Mouse (Mus musculus) liver, embryonic 12.5 days (tissue): ENCODE measurements at regions not wholly inside any gene's neighbourhood (a gene's known extent, or its start where the extent isn't known, plus 50 kb on each side); places are given as distances from the start of the nearest gene placed in this dataset.

ENCODE experiments used
- ATAC-seq: fragments of 200-750 bp; cut with Nextera tagmentation; 2 replicates; pipeline ENCODE4 v1.8.0; 2017; ENCODE audit warnings: moderate number of reproducible peaks, mild to moderate bottlenecking, moderate library complexity
- H3K27ac ChIP-seq: fragments of 300-500 bp; sonication (generic); 2 replicates; pipeline ENCODE4 v1.5.1; 2016; ENCODE audit warnings: mild to moderate bottlenecking
- H3K27me3 ChIP-seq: fragments of 300-500 bp; sonication (generic); replicated peaks from 2 replicates; pipeline ENCODE4 v1.6.1; 2016; ENCODE audit warnings: mild to moderate bottlenecking, moderate library complexity
- H3K36me3 ChIP-seq: fragments of 300-500 bp; sonication (generic); 2 replicates; pipeline ENCODE4 v1.6.1; 2016; ENCODE audit warnings: mild to moderate bottlenecking, moderate library complexity
- H3K4me1 ChIP-seq: fragments of 300-500 bp; sonication (generic); 2 replicates; pipeline ENCODE4 v1.6.1; 2016
- H3K4me2 ChIP-seq: fragments of 300-500 bp; sonication (generic); 2 replicates; pipeline ENCODE4 v1.6.1; 2016; ENCODE audit warnings: mild to moderate bottlenecking, moderate library complexity
- H3K4me3 ChIP-seq: fragments of 300-500 bp; sonication (generic); 2 replicates; pipeline ENCODE4 v1.5.1; 2016; ENCODE audit warnings: mild to moderate bottlenecking, moderate library complexity
- H3K9ac ChIP-seq: fragments of 300-500 bp; sonication (generic); 2 replicates; pipeline ENCODE4 v1.6.1; 2016; ENCODE audit warnings: mild to moderate bottlenecking, moderate library complexity
- H3K9me3 ChIP-seq: fragments of 300-500 bp; sonication (generic); replicated peaks from 2 replicates; pipeline ENCODE4 v1.6.1; 2016; ENCODE audit warnings: mild to moderate bottlenecking, moderate library complexity
- WGBS: fragments of 180-500 bp; shearing (Covaris S2); methylation state at CpG from one replicate; pipeline ENCODE4 v1.1.7; 2016; ENCODE audit not compliant: insufficient replicate concordance; 5-methylcytosine and 5-hydroxymethylcytosine counted together

DNA sequence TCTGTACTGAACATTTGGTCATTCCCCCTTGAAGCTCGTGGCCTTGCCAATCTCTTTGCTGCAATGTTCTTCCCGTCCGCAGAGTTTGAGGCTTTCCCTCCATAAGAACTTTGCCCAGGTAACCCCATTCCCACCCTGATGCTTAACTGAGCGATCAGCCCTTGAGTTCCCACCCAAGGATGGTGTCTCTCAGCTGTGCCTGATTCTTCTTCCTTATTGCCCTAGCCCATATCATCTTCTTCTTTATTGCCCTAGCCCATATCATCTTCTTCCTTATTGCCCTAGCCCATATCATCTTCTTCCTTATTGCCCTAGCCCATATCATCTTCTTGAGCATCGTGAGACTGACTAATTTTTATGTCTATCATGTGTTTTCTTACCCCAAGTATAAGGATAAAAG lies 324.4 kb downstream of the Cbln4 start:
- no peaks in the 10 kb centered on the region for H3K27me3 ChIP-seq
- no peak for ATAC-seq
- H3K27ac ChIP-seq: no peak overlapping the region
- no peaks in the 10 kb centered on the region for H3K9me3 ChIP-seq
- no peak overlapping the region for H3K4me2 ChIP-seq
- no peaks in the 10 kb centered on the region for H3K36me3 ChIP-seq
- no peak overlapping the region for H3K9ac ChIP-seq
- no peaks in the 10 kb centered on the region for H3K4me1 ChIP-seq
- no peak overlapping the region for H3K4me3 ChIP-seq
- 74% methylated on average over 5 of the region's 5 CpGs for WGBS

DNA sequence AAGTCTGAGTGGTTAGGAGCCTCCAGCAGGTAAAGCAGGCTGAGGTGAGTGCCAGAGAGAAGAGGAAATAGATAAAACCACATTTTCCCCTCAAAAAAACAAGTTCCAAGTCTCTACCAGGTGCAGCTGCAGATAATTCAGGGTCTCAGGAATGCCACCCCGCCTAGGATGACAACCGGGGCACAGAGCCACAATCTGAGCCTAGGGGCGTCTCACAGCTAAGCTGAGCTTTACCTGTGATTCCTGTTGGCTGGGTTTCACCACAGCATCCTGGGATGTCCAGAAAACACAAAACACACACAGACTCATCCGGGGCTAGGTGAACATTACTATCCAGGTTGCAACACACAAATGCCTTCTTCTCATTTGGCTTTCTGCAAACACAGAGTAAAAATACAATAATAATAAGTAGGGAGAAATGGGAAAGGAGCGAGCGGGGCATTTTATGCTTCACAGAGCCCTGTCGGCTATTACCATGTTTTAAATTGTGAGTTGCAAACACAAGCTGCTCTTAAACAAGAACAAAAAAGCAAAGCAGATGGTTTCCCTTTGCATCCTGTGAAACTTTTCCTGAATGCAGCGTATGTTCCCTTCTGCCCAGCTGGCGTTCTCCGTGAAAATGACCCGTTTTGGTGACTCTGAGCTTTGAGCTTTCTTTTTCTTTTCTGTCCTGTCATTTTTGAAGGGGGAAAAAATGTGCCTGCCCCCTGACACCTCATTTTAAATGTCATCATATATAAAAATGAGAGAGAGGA lies 330.3 kb downstream of the Cbln4 start:
- ATAC-seq: no peak

DNA sequence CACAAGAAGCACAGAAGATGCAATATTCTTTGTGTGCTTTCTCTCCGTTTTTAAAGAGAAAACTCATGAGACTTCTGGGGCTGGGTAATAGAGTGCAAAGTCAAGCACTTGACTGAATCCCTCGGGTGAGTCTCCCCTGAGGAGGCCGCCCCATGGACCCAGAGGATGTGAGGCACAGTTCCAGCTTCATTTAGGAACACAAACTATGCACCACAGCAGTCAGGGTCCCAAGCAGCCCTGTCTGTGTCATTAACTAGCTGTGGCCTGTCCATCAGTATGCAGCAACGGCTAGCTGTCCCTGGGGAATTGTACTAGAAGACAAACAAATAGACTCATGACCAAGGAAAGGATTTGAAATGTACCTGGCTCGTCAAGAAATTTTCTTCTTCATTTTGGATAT lies 349.7 kb downstream of the Cbln4 start:
- Histone ChIP-seq H3K4me1 (no peaks in the 10 kb centered on the region), H3K27ac (no peak overlapping the region), H3K9me3 (no peaks in the 10 kb centered on the region), H3K36me3 (no peaks in the 10 kb centered on the region), H3K4me3 (no peak overlapping the region), H3K27me3 (no peaks in the 10 kb centered on the region), H3K9ac (no peak overlapping the region), H3K4me2 (no peak overlapping the region)
- no peak for ATAC-seq
- 64% methylated on average over 5 of the region's 5 CpGs for WGBS

More for the DNA sequence above, 330.3 kb downstream of the Cbln4 start:
- Histone ChIP-seq H3K4me2 (no peak overlapping the region), H3K27ac (no peak overlapping the region), H3K4me3 (no peak overlapping the region), H3K9ac (no peak overlapping the region), H3K4me1 (no peaks in the 10 kb centered on the region), H3K9me3 (0 out of 2 replicates have a peak, but pooled peaks cover 3% of the 10 kb centered on the region), H3K36me3 (no peaks in the 10 kb centered on the region), H3K27me3 (no peaks in the 10 kb centered on the region)
- 64% methylated on average over 11 of the region's 11 CpGs for WGBS

DNA sequence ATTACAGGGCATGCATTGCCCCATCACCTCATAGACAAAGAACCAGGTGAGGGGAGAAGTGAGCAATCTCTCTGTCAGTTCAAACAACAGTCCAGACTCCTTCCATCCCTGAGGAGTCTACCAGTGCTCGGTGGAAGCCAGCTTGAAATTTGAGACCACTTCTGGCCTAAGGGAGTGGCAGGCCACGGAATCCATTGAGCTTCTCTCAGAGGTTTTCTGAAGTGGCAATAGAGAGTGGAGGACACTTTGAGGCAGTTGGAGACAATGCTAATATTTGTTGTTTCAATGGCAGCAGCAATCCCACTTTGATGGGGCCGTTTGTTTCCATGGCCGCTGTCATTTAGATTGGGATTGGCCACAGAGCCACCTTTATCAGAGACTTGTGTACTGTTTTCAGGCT lies 352.5 kb downstream of the Cbln4 start:
- Histone ChIP-seq H3K9me3 (no peaks in the 10 kb centered on the region), H3K9ac (no peak overlapping the region), H3K27ac (no peak overlapping the region), H3K36me3 (no peaks in the 10 kb centered on the region), H3K4me3 (no peak overlapping the region), H3K27me3 (no peaks in the 10 kb centered on the region), H3K4me1 (no peaks in the 10 kb centered on the region), H3K4me2 (no peak overlapping the region)
- ATAC-seq: no peak
- WGBS: 43% methylated on average over 4 of the region's 4 CpGs

DNA sequence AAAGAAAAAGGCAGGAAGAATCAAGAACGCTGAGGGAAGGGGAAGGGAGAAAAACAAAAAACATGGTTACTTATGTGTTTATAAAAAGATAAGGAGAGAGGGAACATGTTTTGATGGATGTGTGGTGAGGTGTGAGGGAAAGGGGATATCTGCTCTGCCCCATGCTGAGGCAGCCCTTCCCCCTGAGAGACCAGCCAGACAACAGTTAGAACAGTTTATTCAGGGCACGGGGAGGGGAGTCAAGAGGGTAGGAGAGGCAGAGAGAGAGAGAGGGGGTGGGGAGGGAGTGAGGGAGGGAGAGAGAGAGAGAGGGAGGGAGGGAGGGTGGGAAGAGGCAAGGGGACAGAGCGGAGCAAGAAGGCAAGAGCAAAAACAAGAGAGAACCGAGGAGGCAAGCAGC lies 354.2 kb downstream of the Cbln4 start:
- Histone ChIP-seq H3K27ac (no peak overlapping the region), H3K27me3 (no peaks in the 10 kb centered on the region), H3K4me3 (no peak overlapping the region), H3K4me1 (no peaks in the 10 kb centered on the region), H3K9ac (no peak overlapping the region), H3K9me3 (no peaks in the 10 kb centered on the region), H3K36me3 (no peaks in the 10 kb centered on the region), H3K4me2 (no peak overlapping the region)
- no peak for ATAC-seq
- 28% methylated on average over 3 of the region's 4 CpGs for WGBS

DNA sequence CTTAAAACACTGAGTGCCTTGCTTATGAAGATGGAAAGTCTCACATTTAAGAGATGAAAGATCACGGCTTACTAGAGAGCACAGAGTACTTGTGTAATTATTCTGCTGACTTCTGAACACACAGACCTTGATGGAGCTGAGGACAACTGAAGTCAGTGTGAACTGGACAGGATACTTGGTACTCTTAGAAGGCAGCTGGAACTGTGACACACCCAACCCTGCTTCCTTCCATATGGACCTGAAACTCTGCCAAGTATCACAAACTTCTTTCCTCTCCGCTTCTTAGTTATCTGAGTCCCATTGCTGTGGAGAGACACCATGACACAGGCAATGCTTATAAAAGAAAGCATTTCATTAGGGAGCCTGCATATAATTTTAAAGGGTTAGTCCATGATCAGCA lies 365.3 kb downstream of the Cbln4 start:
- H3K9me3 ChIP-seq: peaks cover 8% of the 10 kb centered on the region; the same call in 1 of the 2 replicates
- no peak overlapping the region for H3K4me2 ChIP-seq
- H3K4me1 ChIP-seq: no peaks in the 10 kb centered on the region
- no peak overlapping the region for H3K9ac ChIP-seq
- no peak overlapping the region for H3K4me3 ChIP-seq
- H3K27ac ChIP-seq: no peak overlapping the region
- no peak for ATAC-seq
- WGBS: 62% methylated on average over 2 of the region's 2 CpGs
- H3K36me3 ChIP-seq: no peaks in the 10 kb centered on the region
- no peaks in the 10 kb centered on the region for H3K27me3 ChIP-seq

DNA sequence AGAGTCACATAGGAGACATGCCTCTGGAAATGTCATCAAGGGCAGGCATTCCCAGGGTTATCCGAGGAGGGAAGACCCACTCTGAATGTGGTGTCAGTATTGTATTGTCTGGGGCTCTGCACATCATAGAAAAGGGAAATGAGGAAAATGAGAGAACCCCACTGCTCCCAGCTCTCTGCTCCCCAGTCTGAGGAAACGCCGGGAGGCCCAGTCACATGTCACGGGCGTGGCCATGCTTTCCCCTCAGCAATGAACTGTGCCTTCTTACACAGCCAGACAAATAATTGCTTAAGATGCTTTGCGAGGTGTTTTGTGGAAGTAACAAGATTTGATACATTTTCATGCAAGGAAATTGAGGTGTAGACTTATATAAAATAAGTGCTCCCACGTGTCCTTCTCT lies 366.1 kb downstream of the Cbln4 start:
- Histone ChIP-seq H3K4me1 (no peaks in the 10 kb centered on the region), H3K4me2 (no peak overlapping the region), H3K9me3 (peaks cover 8% of the 10 kb centered on the region; the same call in 1 of the 2 replicates), H3K9ac (no peak overlapping the region), H3K27me3 (no peaks in the 10 kb centered on the region), H3K36me3 (no peaks in the 10 kb centered on the region), H3K27ac (no peak overlapping the region), H3K4me3 (no peak overlapping the region)
- no peak for ATAC-seq
- 66% methylated on average over 7 of the region's 7 CpGs for WGBS

DNA sequence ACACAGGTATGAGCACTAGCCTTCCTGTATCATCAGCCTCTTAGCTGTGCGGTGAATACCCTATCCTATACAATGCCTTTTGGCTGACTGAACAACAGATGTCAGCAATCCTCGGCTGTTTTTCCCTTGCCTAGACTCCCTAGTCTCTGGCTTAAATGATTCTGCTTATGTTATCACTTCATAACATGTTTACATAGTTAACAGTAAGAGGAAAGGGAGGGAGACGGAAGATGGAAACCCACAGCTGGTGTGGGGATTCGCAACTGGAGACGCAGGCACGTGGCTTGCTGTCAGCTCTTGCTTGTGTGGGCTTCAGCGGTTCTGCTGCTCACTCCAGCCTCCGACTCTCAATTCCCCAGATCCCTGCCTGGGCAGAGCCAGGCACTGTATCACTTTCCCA lies 367.2 kb downstream of the Cbln4 start:
- H3K27ac ChIP-seq: no peak overlapping the region
- no peak overlapping the region for H3K4me2 ChIP-seq
- ATAC-seq: no peak

DNA sequence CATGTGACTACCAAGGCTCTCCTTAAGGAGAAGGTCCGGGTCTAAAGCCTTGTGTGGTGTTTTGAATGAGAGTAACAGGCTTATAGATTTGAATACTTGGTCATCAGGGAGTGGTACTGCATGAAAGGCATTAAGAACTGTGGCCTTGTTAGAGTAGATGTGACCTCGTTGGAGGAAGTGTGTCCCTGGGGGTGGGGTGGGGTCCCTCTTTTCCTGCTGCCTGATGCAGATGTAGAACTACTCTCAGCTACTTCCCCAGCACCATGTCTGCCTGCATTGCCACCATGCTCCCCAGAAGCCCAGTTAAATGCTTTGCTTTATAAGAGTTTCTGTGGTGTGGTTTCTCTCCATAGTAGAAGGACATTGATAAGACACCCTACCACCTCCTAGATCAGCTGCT lies 367.9 kb downstream of the Cbln4 start:
- Histone ChIP-seq H3K4me3 (no peak overlapping the region), H3K36me3 (no peaks in the 10 kb centered on the region), H3K4me1 (no peaks in the 10 kb centered on the region), H3K4me2 (no peak overlapping the region), H3K27me3 (no peaks in the 10 kb centered on the region), H3K27ac (no peak overlapping the region), H3K9me3 (peaks cover 8% of the 10 kb centered on the region; the same call in 1 of the 2 replicates), H3K9ac (no peak overlapping the region)
- no peak for ATAC-seq
- 30% methylated on average over 2 of the region's 2 CpGs for WGBS

More for the DNA sequence above, 367.2 kb downstream of the Cbln4 start:
- no peak overlapping the region for H3K9ac ChIP-seq
- H3K36me3 ChIP-seq: no peaks in the 10 kb centered on the region
- peaks cover 8% of the 10 kb centered on the region; the same call in 1 of the 2 replicates for H3K9me3 ChIP-seq
- WGBS: 58% methylated on average over 8 of the region's 8 CpGs
- no peaks in the 10 kb centered on the region for H3K4me1 ChIP-seq
- no peaks in the 10 kb centered on the region for H3K27me3 ChIP-seq
- H3K4me3 ChIP-seq: no peak overlapping the region

DNA sequence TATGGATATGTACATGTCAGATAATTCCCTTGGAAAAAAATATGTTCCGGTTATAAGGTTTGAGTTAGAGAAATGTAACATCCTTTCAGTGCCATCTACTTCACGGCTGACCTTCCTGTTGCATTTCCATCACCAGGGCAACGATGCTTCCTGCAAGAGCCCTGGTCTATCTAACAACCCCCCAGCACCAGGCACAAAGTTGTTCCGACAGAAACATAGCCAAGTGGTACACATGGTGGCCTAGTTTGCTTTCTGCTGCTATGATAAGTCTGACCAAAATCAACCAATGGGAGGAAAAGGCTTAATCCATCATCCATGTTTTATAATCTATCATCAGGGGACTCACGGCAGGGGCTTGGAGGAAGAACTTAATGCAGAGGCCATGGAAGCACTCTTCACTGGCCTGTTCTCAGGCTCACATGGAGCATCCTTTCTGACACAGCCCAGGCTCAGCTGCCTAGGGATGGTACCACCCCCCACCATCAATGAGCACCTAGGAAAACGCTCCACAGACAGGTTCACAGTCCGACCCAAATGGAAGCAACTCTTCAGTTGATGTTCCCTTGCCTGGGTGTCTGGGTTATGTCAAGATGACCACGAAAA lies 372.2 kb downstream of the Cbln4 start:
- ATAC-seq: no peak
- Histone ChIP-seq H3K4me1 (no peaks in the 10 kb centered on the region), H3K4me2 (no peak overlapping the region), H3K27ac (no peak overlapping the region), H3K27me3 (no peaks in the 10 kb centered on the region), H3K4me3 (no peak overlapping the region), H3K9ac (no peak overlapping the region), H3K36me3 (no peaks in the 10 kb centered on the region), H3K9me3 (peaks cover 8% of the 10 kb centered on the region; the same call in 1 of the 2 replicates)
- WGBS: 60% methylated on average over 8 of the region's 8 CpGs

DNA sequence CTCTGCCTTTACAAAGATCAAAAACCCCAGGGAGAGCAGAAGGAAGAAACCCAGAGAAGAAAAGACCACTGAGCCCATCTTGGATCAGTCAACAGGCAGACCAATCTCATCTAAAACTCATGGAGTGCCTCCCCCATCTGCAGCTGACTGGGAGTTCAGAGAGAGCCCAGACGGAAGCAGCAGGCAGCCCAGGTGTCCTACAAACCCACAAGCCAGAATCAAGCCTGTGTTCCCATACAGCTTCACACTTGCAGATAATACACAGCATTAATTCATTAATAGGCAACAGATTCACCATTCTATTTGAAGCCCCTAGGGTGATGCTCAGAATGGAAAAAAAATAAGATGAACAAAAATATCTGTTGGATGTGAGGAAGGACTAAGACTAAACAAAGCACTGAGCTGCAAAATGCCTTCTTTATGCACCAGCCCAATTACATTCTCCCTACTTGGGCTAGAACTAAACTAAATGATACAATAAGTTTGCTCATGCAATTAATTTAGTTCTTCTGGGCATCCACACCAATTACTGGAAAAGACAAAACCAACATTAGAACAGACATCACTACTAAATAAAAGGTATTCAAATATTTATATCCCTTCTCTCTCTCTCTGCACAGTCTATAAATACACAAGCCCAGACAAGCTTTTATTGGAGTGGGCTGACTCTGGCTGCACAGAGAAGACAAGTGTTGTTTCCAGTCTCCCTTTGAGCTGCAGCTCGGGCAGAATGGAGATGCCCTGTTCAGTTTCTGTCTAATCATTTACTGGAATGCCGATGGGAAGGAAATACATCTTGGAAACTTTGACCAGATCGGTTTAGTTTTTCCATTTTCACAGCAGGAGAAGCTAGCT lies 374.2 kb downstream of the Cbln4 start:
- no peak for ATAC-seq
- WGBS: 44% methylated on average over 4 of the region's 4 CpGs
- Histone ChIP-seq H3K27ac (no peak overlapping the region), H3K4me3 (no peak overlapping the region), H3K9me3 (peaks cover 8% of the 10 kb centered on the region; the same call in 1 of the 2 replicates), H3K9ac (no peak overlapping the region), H3K27me3 (no peaks in the 10 kb centered on the region), H3K4me2 (no peak overlapping the region), H3K4me1 (no peaks in the 10 kb centered on the region), H3K36me3 (no peaks in the 10 kb centered on the region)

DNA sequence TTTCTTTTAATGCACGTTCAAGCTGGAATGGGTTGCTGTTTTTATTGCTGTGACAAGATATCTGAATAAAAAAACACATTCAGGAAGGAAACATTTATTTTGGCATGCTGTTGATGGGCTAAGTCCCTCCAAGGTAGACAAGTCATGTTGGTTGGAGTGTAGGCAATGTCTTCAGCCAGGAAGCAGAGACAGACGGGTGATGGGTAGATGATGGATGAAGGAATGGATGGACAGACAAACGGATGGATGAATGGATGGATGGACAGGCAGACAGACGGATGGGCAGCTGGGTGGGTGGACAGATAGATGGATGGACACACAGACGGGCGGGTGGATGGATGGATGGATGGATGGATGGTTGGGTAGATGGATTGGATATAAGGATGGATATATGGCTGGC lies 380.7 kb downstream of the Cbln4 start:
- no peaks in the 10 kb centered on the region for H3K36me3 ChIP-seq
- no peak overlapping the region for H3K4me3 ChIP-seq
- ATAC-seq: no peak
- H3K9ac ChIP-seq: no peak overlapping the region
- H3K27ac ChIP-seq: no peak overlapping the region
- H3K9me3 ChIP-seq: no peaks in the 10 kb centered on the region
- WGBS: 62% methylated on average over 6 of the region's 6 CpGs
- H3K4me1 ChIP-seq: no peaks in the 10 kb centered on the region
- no peak overlapping the region for H3K4me2 ChIP-seq
- no peaks in the 10 kb centered on the region for H3K27me3 ChIP-seq
